Mouse (Mus musculus) cerebellum, postnatal 36 days (tissue): Measurements from ENCODE around the gene Vmn2r73.
"Not testable (repeated sequence)": the region's sequence is repeated elsewhere in the genome, so short reads cannot be mapped to it uniquely, and the experiment has no call there.

ENCODE experiments used
- DNase-seq, 2 experiments: peaks; one replicate each; pipeline ENCODE4 v3.0.0; 2021 to 2022; ENCODE audit warnings: mixed read lengths in 2 of 2

The Vmn2r73 gene

DNA sequence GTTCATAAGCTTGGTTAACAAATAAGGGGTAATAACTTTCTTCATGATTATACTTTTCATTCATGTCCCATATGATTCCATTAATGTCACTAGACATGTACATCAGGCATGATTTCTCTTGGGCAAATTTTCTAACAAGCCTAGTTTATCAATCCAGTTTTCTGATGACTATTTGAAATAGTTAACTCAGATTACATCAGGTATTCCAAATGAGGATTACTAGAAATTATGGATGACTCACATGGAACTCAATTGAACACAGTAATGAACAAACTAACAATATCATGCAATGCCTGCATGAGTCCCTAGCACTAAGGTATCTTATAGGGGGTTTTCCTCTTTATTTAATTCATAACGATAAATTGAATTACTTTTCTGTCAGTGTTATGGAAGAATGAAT, at the start of gene Vmn2r73:
TSS of gene Vmn2r73 (minus strand) at position 101 of the 400 bp plus-strand sequence.
- no peak for DNase-seq

DNA sequence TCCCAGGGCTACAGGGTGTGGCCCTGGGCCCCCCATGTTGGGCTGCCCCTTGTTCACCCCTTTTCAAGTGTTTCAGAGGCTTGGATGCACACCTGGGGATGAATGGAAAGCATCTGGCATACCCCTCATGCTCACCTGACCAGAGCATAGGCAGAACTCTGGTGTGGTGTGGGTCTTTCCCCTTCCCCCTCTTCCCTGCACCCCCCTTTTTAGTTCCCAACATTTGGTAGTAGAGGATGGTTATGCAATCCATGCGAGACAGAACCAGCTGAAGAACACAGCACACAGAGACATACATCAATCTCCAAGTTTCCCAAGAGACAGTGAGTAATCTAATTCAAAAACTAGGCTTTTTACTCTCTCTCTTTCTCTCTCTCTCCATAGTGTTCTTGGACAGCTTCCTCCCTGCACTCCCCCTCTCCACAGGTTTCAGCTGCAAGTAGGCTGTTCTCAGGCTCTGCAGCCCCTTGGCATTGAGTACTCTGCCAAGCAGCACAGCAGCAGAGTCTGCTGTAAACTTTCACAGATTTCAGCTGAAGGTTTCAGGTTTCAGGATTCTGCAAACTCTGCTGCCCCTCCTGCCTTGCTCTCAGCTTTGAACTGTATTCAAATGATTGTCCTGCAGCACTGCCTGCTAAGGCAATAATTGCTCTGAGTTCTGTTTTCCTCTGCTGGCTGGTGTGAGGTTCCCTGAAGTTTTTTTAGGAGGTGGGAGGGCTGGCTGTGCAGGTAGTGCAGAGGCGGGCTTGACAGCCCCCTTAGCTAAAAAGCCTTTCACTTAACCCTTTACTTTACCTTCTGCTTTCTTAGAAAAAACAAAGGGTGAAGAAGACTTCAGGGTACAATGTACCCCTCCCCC, 35.7 kb downstream of the Vmn2r73 start:
- DNase-seq, result no peak

DNA sequence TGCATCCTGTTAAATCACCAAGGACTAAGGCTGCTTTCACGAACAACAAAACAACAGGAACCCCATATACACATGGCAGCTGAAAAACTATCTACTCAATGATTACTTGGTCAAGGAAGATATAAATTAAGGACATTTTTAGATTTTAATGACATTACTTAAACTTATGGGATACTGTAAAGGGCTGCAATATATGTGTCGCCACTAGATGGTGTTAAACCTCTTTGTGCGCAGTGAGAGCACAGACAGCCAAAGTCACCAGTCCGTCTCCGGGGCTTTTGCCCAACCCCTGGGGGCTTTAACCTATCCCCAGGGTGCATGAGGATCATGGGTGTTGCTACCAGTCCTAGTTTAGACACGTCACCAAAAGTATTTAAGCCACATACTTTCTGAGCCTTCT, 58.0 kb downstream of the Vmn2r73 start:
- not testable (repeated sequence) for DNase-seq
